Mouse (Mus musculus) thymus, adult 18-20 months (tissue): ENCODE measurements at regions not wholly inside any gene's neighbourhood (a gene's known extent, or its start where the extent isn't known, plus 50 kb on each side); places are given as distances from the start of the nearest gene placed in this dataset.

Experiments
- DNase-seq, 2 experiments: peaks; one replicate each; pipeline ENCODE4 v3.0.0; 2022; ENCODE audit warnings: mixed read lengths in 2 of 2

- DNase-seq, result no peak
Observed at GRCm38 (mm10) chr9:120677216-120677615, 106.0 kb downstream of the Rpl14 start.

DNA sequence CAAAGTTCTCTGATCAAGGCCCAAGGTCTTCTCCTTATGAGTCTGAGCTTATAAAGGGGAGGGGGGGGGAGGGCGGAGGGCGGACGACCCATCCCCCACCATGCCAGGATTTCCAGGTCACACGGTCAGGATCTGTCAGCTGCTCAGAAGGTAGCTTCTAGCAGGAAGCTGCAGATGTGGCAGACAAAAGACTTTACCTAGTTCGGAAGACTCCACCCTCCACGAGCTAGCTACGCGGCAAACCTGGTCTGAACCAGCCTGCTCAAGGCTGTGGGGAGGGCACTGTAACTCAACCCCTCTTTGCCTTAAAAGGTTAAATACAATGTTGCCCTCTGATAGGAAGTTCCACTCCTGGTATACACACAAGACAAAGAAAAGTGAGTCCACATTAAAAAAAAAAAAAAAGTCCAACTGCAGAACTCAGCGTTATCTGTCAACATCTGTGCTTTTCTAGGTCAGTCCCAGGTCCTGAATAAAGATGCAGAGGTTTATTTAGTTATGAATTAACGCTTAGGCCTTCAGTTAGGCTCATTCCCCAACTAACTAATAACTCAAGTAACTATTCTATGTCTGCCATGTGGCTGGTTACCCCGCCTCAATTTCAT lies 108.7 kb downstream of the Rpl14 start:
- peak in 1 of 2 experiments; percentile 51 for DNase-seq

DNA sequence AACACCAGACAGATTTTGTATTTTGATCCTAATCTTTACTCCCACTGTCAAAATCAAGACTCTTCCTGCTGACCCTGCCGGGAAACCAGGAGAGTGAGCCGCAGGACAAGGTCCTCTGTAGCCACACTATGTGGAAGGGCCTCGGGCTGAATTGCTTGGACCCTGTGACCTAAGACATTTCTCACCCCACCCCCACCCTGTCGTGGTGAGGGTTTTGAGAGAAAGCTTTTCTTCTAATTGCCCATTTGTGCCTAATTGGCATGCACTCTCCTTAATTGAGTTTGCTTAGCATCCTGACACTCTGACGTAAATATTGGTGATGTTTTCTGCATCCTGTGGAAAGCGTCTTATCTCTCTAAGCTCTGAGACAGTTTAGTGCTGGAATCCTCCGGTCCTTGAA lies 110.2 kb downstream of the Rpl14 start:
- DNase-seq, result no peak

GRCm38 (mm10) chr9:120685961-120686360 lies 114.7 kb downstream of the Rpl14 start:
- no peak for DNase-seq

- no peak for DNase-seq
Observed at GRCm38 (mm10) chr9:120689025-120689424, 117.8 kb downstream of the Rpl14 start.

GRCm38 (mm10) chr9:120690510-120690909 lies 119.3 kb downstream of the Rpl14 start:
- no peak for DNase-seq

DNA sequence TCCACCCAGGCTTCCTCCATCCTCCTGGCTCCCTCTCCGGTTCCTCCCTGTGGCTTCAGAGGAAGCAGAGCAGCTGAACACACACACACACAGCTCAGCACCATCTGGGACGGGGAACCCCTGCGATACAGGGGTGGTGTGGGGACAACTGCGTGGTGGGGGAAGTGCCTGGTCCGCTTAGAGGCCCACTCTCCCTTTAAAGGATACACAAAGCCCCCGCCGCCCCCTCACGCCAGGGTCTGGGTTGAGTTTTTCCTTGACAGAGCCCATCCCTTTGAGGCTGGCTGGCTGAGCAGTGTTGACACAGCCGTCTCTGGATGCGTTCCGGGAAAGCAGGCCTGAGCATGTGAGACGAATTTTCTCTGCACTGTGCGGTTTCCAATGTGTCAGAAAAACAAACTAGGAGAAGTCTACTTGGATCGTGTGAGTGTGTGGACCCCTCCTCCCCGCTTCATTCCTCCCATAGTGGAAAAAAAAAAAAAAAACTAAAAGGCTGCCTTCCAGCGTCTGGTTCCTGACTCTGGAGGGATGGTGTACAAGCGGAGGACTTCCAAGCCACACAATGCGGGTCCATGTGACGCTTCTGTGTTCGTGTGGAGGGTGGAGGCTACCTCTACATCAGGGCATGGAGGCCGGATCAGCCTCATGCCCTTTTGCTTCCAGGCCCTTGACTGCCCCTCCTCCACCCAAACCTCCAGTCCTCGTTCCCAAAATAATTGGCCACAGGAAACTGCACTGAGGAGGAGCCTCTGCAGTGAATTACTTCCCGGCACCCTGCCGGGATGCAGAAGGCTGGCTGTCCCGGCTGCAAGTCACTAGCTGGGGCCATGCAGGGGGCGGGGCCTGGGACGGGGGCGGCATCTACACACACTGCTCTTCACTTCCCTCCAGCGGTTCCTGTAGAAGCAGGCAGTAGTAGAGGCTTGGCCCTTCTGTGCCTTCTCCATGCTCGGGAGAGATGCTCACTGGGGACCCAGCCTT lies 120.0 kb downstream of the Rpl14 start:
- DNase-seq, result peak; percentile 68 to 73

- DNase-seq, result peak in 1 of 2 experiments; percentile 34
Observed at GRCm38 (mm10) chr9:120691971-120692401, 120.7 kb downstream of the Rpl14 start.

GRCm38 (mm10) chr9:120694457-120694856 lies 123.2 kb downstream of the Rpl14 start:
- no peak for DNase-seq

DNA sequence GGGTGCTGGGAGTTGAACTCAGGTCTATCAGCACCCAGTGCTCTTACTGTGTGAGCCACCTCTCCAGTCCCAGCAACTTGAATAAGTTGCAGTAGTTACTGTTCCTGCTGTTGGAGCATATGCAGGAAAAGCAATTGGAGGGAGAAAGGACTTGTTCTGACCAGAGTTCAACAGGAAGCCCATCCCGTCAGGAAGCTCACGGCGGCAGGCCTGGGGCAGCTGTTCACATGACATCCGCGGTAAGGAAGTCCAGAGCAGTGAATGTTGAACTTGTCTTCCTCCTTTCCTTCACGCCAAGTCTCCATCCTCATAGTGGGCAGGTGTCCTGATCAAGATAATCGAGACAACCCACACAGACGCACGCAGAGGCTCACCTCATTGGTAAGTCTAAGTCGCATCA lies 124.7 kb downstream of the Rpl14 start:
- no peak for DNase-seq

DNA sequence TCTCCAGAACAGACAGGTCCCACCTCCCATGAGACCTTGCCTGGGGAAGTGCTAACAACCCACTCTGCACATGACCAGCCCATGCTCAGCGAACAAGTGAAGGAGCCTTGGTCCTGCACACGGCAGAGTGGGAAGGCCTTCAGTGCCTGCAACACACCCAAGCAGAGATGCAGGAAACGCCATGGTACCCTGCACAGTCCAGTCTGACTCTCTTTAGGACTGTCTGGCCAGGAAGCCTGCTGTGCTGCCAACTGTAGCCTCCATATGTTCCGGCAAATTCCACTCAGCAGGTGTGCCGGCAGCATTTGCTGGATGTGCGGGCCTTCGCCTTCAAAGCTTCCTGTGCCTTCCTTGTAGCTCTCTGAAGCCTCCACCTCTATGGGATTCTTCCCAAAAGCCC lies 126.5 kb downstream of the Rpl14 start:
- no peak for DNase-seq

DNA sequence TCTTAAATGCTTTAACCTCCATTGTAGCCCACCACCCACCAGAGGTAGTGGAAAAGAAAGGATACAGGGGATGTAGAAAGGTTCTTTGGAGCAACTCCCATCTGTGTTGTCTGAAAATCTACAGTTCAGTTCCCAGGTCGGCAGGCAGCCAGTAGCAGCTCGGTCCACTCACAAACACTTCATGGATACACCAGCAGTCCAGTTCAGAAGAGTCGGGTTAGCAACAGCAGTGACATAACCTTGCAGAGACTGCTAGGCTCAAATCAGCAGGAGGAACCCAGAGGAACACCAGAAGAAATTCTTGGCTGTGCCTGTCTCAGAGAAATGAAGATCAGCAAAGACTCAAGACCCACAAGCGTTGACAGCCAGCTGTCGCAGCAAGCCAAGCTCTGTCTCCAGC lies 128.5 kb downstream of the Rpl14 start:
- DNase-seq, result no peak

DNA sequence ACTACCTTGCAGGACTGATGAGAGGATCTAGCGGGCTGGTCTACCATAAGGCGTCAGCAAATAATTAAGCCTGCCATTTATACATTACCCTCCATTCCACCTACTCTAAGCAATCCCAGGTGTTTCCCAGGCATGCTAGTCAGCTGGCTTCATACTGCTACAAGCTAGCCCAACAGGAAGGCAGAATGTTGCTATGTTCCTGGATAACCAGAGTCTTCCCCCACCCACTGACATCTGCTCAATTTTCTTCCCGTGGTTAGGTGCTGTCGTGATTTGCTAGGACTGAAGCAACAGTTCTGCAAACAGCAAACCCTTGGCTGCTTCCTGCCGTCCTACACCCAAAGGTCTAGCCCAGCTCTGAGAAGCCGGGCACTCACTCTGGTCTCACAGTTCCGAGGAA lies 131.6 kb downstream of the Rpl14 start:
- DNase-seq, result no peak

DNA sequence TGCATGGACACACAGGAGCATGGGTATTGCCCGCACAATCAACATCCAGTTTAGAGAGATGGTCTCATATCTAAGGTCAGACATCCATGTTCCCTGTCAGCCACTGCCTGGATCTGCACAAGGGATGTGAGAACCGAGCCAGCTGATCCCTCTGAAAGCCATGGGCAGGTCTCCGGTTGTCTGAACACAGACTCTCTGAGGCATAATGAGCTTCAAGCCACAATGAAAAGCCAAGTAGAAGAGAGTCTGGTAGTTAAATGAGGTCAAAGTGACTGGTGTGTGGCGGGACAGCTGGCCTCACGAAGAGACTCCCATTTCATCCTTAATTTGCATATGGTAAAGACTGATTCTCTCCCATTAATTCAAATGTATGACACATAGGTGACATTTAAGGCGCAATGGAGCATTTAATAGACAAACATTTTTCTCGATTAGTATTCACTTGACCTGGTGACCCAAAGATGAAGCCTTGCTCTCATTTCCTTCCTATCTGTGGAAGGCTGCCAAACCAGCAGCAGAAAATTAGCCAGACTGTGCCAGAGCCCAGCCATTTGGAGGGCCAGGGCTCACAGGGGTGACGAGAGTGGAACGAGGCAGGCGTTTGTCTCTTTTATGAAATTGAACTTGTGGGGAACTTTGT lies 132.2 kb downstream of the Rpl14 start:
- DNase-seq, result no peak

GRCm38 (mm10) chr9:120706562-120707198 lies 135.4 kb downstream of the Rpl14 start:
- DNase-seq, result no peak

GRCm38 (mm10) chr9:120708507-120708906 lies 137.3 kb downstream of the Rpl14 start:
- no peak for DNase-seq

GRCm38 (mm10) chr9:120709146-120709655 lies 138.0 kb downstream of the Rpl14 start:
- no peak for DNase-seq

DNA sequence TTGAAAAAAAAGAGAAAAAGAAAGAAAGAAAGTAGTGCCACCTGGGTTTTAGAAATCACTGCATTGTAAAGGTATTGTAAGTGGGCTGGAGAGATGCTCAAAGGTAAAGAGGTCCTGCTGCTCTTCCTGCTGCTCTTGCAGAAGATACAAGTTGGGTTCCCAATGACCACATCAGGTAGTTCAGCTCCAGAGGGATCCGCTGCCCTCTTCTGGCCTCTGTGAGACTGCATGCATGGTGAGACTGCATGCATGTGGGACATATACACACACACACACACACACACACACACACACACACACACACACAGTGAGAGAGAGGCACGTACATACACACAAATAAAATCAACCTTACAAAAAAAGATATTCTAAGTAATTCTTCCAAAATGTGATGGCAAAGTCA lies 141.7 kb downstream of the Rpl14 start:
- no peak for DNase-seq

- DNase-seq, result no peak
Observed at GRCm38 (mm10) chr9:120715665-120716121, 144.4 kb downstream of the Rpl14 start.

DNA sequence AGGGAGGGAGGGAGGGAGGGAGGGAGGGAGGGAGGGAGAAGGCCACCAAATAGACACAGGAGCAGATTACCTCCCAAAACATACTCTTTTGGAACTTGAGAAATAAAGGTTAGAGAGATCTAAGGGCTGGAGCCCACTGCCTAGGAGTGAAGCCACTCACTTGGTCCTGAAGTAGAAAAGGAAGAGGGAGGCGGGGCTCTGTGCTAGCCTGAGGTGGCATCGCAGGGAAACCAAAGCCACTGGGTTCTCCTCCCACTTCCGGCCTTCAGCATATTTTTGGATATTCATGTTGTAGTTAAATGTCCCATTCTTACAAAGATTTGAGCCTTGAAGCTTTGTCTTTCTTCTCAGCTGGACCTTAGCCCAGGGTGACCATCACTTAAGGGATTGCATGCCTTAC lies 147.6 kb downstream of the Rpl14 start:
- DNase-seq, result no peak

DNA sequence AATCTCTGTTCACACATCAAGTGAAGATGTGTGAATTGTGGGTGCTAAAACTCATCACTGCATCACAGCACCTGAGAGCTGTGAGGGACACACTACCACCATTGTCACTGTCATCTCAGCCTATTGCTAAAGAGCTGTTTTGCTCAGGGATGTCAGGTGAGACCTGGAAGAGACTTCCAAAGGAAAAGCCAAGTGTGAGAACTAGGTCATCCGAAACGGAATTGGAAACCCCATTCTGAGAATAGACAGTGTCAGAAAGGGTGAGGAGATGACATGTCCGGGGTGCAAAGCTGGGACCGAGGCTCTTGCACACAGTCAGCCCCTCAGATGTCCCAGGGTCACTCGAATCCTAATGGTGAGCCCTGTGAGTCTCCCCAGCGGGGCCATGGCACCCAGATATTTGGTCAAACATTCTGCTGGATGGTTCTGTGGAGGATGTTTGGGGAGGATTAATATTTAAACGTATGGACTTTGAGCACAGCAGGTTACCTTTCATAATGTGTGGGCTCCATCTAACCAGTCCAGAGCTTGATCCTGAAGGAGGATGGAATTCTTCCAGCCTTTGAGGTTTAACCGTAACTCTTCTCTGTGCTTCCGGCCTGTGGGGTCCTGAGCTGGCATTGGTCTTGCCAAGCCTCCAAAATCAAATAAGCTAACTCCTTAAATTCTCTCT lies 150.3 kb downstream of the Rpl14 start:
- DNase-seq, result no peak

- no peak for DNase-seq
Observed at GRCm38 (mm10) chr9:120723026-120723425, 151.8 kb downstream of the Rpl14 start.
